Mouse (Mus musculus): ENCODE data around the gene Nans.

DNA sequence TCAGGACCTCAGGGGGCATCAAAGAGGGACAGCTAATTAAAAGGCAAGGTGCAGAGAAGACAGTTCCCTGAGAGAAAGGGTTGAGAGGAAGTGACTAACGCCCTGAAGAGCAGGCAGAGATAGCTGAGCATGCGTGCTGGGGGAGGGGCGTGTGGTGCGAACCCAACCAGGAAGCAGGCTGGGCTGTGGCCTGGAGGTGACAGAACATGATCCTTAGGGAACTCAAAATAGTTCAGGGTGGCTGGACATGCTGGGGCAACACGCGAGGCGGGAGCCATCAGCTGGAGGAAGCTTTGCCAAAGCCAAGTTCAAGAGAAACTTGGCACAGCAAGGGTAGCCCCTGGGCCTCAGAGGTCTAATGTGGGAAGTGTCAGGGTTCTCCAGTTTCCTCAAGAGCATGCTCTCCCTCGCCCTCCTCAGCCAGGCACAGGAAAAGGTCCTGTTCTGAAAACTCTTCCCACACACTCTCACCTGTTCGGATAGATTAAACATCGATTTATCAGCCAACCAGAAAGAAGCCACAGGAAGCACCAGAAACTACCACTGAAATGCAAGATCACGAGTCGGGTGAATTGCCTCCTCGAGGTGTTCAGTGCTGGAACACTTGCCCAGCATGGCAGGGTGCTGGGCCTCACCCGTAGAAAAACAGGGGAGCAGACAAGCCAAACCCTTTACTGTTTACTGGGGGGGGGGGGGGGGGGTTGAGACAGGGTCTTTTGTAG, 3.2 kb upstream of the Nans start:
- no peak for TF ChIP-seq ZNF384 (IDR thresholded peaks at IDR 0.05; ENCODE audit: low read depth, low read length)
- no peak for TF ChIP-seq HCFC1 (IDR thresholded peaks at IDR 0.05; ENCODE audit: borderline replicate concordance, insufficient read depth, low read length)

Measured in ES-E14 (cell line).